Mouse (Mus musculus): ENCODE data around the gene Zfp944.
A peak's percentile ranks its signal among the peaks of the same experiment; 100 is the strongest.
"Not testable (repeated sequence)": the region's sequence is repeated elsewhere in the genome, so short reads cannot be mapped to it uniquely, and the experiment has no call there.

Gene Zfp944

DNA sequence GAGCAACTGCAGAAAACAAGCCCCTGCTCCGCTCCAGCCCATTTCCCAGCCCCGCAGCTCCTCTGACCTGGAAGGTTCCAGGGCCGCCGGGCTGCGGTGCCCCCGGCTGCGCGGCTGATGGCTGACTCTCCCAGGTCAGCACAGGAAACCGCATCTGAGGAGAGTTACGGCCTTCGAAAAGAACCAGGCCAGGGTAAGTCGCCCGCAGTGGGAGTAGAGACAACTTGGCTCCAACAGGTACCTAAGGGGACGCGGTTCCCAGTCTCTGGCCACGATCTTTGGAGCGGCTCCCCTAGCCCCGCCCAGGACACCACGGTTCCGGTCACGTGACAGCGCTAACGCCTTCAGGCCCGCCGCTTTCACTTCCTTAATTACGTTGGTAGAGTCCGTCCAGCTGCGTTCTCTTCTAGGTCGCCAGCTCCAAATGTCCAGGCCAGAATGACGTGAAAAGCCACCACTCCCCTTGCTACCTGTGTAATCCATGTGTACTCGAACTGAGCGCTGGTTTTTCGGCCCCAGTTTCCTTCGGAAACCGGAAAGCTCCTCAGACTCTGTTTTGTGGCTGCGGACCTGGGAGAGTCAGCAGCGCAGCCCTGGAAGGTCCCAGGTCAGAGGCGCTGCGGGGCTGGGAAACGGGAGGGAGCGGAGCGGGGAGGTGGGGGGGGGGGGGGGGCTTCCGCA is at the start of gene Zfp944, which contains the start of gene Zfp758:
Gene Zfp944 (minus strand): TSS at position 300 of the 681 bp plus-strand sequence.
Gene Zfp758 (plus strand): TSS at position 353 of the 681 bp plus-strand sequence.
- peak; percentile 60 to 76 for DNase-seq (ENCODE audit: low spot score in 2 of 2)

DNA sequence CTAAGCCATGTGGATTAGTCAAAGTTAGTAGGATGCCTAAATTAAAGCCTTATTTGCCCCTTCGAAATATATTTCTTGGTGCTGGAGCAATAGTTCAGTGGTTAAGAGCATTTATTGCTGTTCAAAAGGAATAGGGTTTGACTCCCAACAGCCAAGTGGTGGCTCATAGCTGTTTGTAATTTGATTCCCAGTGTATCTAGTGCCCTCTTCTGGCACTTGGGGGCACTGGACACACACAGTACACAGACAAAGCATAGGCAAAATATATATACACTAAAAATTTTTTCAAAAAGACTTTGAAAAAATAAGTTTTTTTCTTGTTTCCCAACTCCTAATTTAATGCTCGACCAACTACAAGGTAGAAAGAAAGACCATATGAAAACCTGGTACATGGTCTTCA is 49.6 kb upstream of the Zfp944 start:
- peak in 1 of 2 experiments; percentile 34 for DNase-seq (ENCODE audit: low spot score in 2 of 2)

DNA sequence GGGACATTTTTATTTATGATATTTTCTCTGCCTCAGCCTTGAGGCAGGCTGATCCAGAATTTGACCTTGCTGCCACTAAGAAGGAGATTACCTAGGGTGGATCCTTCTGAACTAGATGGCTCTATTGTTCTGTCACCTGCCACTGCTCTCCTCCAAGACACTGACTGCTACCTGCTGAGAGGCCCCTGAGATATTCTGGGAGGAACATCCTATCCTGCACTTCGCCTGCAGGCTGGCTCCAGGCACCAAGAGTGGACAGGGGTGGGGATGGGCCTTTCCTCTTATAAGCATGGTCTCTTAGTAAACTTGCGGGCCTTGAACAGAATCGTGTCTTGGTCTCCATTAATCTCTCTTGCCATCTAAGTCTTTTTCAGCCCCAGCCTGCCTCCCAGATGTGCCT is 2.7 kb upstream of the Zfp944 start:
- no peak for DNase-seq (ENCODE audit: low spot score in 2 of 2)

DNA sequence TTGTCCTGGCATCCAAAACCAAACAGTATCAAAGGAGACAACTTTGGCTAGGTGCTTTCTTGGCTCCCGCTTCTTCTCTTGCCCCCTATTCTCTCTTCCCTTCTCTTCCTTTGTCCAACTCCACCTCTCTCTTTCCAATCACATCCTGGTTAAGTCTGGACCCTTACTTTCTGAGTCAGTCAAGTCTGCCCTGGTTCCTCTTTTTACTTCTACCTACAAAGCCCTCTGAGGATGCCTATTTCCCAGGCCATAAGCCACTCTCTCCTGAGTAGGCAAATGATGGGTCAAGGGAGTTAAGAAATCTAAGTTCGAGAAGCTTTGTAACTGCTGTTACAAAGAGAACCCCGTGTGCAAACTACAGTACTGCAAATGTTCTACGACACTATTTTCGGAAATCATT is 628 bp downstream of the Zfp944 start:
- DNase-seq (ENCODE audit: low spot score in 2 of 2): no peak

DNA sequence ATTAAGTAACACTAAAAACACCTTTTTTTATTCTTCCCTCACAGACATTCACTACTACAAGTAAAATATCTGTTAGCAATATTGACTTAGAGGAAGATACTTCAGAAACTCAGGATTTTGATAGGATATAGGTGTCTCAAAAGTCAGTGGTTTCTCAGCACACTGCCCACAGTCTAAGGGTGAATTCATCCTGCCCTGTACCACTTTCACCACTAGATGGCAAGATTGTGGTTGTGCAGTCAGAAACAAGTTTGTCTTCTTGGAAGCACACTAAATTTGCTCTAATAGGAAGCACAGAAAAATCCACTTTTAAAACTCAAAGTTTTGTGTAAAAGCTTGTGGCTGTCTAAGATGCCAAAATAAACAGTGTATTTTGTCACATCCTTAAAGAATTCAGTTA is 8.4 kb downstream of the Zfp944 start:
- peak in 1 of 2 experiments; percentile 48 for DNase-seq (ENCODE audit: low spot score in 2 of 2)

DNA sequence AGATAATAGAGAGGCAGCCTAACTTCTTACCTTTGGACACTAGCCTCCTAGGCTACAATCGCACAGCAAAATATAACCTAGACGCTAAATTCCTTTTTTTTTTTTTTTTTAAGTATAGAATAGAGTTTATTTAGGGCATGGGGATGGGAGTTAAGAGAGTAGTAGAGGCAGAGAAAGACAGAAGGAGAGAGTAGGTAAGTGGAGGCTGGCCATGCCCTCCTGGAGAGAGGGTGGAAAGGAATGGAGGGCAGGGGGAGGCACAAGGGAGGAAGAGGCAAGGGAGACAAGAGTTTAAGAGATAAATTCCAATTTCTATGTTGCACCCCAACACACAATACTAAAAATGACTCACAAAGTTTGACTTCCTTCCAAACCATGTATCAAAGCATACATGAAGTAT is 46.0 kb downstream of the Zfp944 start:
- not testable (repeated sequence) for DNase-seq (ENCODE audit: low spot score in 2 of 2)

DNA sequence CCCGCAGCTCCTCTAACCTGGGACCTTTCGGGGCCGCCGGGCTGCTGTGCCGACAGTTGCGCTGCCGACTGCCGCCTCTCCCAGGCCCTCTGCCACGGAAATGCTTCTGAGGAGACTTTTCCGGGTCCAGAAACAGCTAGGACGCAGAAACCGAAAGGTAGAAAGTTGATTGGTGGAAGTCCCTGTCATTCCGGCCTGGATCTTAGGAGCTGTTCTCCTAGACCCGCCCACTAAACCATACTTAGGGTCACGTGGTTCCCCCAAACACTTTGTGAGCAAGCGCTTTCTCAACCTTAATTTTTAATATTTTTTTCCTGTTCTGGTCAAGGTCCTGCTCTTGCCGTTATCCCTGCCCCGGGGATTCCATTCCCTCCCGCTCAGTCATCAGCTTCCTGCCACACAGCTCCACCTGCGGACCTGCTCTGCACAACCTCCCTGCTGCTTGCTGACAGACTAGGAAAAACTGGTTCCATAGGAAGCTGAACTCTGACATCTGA is 46.4 kb downstream of the Zfp944 start, which contains the start of gene CT030661.1:
Gene CT030661.1 (minus strand): TSS at position 108 of the 497 bp plus-strand sequence.
- DNase-seq (ENCODE audit: low spot score in 2 of 2): peak; percentile 66 to 80

DNA sequence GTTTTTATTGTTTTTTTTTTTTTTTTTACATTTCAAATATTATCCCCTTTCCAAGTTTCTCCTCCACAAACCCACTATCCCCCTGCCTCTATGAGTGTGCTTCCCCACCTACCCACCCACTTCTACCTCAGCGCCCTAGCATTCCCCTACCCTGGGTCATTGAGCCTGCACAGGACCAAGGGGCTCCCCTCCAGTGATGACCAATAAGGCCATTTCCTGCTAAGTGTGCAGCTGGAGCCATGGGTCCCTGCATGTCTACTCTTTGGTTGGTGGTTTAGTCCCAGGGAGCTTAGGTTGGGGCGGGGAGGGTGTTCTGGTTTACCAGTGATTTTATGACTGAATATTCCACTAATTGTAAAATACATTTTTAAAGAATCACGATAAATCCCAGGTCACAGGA is 47.0 kb downstream of the Zfp944 start:
- DNase-seq (ENCODE audit: low spot score in 2 of 2): peak in 1 of 2 experiments; percentile 9
